12 mouse cellular contexts compared by ENCODE assay signal in the genomic region with DNA sequence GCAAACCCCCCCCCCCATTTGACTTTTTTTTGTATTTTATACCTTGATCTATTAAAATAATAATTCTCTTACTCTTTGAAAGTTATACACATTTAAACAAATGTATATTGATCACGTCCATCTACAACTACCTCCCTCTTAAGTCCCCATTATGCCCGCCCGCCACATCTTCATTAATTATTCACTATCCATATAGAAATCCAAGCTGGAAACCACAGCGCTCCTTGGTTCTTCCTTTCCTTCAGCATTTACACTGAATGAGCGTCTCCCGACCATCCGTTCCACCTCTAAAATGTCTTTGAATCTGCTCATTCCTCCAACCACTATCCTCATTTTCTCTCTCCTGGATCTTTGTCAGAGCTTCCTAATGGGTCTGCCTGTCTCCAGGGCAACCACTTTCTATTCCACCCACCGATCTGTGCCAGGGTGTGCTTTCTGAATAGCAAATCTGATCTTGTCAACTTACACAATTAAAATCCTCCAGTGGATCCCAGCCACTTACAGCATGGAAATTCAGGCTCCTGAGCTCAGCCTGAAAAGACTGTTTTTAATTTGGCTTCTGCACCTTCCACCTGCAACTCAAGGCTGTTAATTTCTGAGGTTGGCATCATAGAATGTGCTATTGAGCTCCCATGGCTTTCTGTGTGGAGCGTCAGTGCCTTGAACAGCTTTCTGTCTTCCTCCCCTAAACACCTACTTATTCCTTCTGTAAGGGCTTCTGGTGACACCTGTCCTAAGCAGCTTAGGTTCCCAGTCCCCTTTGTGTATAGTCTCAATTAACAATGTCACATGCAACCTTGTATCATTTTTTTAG.
A peak's percentile ranks its signal among the peaks of the same experiment; 100 is the strongest.
DNase-seq lines count a peak whose midpoint lies in the region; ATAC-seq and TF ChIP-seq lines count a peak whose summit lies in the region.
"Had no signal": no experiment of that assay in that cellular context is flagged by ENCODE, and none has a peak within 500 bp of the region (broad histone marks: within the 10 kb centered on the region; RNA-seq: fewer than 3 reads in every experiment).

No protein-coding gene starts in this region.

- H3K9me3 ChIP-seq in hindbrain, postnatal 0 days (ENCODE audit: low read length) = no peaks in the 10 kb centered on the region
- no peaks in the 10 kb centered on the region for H3K9me3 ChIP-seq in midbrain, embryonic 10.5 days (replicated peaks)
- H3K9me3 ChIP-seq in kidney, embryonic 15.5 days (replicated peaks) = no peaks in the 10 kb centered on the region
- H3K9me3 ChIP-seq in kidney, embryonic 14.5 days (ENCODE audit: control insufficient read depth, low read length) = no peaks in the 10 kb centered on the region

- peak overlapping the region; percentile 82 for H3K27ac ChIP-seq in hindbrain, postnatal 0 days
- 0 out of 2 replicates have a peak overlapping the region, but pooled peaks have one; percentile 28 for H3K27ac ChIP-seq in midbrain, embryonic 10.5 days (replicated peaks)
- no peak overlapping the region for H3K27ac ChIP-seq in kidney, embryonic 15.5 days
- no peak overlapping the region for H3K27ac ChIP-seq in kidney, embryonic 14.5 days (ENCODE audit: low read depth, low read length)

- H3K4me3 ChIP-seq in hindbrain, postnatal 0 days (ENCODE audit: low read length) = no peak overlapping the region
- H3K4me3 ChIP-seq in midbrain, embryonic 10.5 days = no peak overlapping the region
- H3K4me3 ChIP-seq in kidney, embryonic 15.5 days (replicated peaks) = no peak overlapping the region
- no peak overlapping the region for H3K4me3 ChIP-seq in kidney, embryonic 14.5 days (ENCODE audit: low read length)

- TF ChIP-seq CTCF in hindbrain, postnatal 0 days (IDR thresholded peaks at IDR 0.05; ENCODE audit: low read depth) = no peak

- no peaks in the 10 kb centered on the region for H3K27me3 ChIP-seq in hindbrain, postnatal 0 days (ENCODE audit: insufficient read depth, low read length)
- no peaks in the 10 kb centered on the region for H3K27me3 ChIP-seq in midbrain, embryonic 10.5 days (ENCODE audit: low read depth, poor library complexity, severe bottlenecking)
- H3K27me3 ChIP-seq in kidney, embryonic 15.5 days = no peaks in the 10 kb centered on the region
- no peaks in the 10 kb centered on the region for H3K27me3 ChIP-seq in kidney, embryonic 14.5 days (ENCODE audit: control insufficient read depth, insufficient read depth, low read length)
- H3K27me3 ChIP-seq: Patski had no signal

- H3K4me2 ChIP-seq in hindbrain, postnatal 0 days (ENCODE audit: low read depth, low read length) = peak overlapping the region; percentile 55
- H3K4me2 ChIP-seq in kidney, embryonic 15.5 days = no peak overlapping the region
- no peak overlapping the region for H3K4me2 ChIP-seq in kidney, embryonic 14.5 days (replicated peaks; ENCODE audit: low read depth, low read length)

- 0 out of 2 replicates have a peak, but pooled peaks have one; percentile 40 for ATAC-seq in cerebellum, adult (ENCODE audit: insufficient number of reproducible peaks, low FRiP score, low TSS enrichment)
- ATAC-seq in hindbrain, postnatal 0 days = peak; percentile 90
- no peak for ATAC-seq in kidney, embryonic 15.5 days (replicated peaks; ENCODE audit: low FRiP score)
- no peak for ATAC-seq in kidney, embryonic 14.5 days (ENCODE audit: low FRiP score, low TSS enrichment)
- ATAC-seq: Patski had no signal

- WGBS in hindbrain, postnatal 0 days = 13% methylated on average over 9 of the region's 9 CpGs
- WGBS in midbrain, embryonic 10.5 days = 66% methylated on average over 9 of the region's 9 CpGs
- WGBS in kidney, embryonic 15.5 days = 95% methylated on average over 9 of the region's 9 CpGs
- WGBS in kidney, embryonic 14.5 days = 94% methylated on average over 9 of the region's 9 CpGs

- intact Hi-C loops in heart, postnatal 36 days (cut with DNase I) = no loop called here

- H3K9ac ChIP-seq in hindbrain, postnatal 0 days (replicated peaks; ENCODE audit: low read length) = peak overlapping the region; percentile 33; the same call in 1 of the 2 replicates
- no peak overlapping the region for H3K9ac ChIP-seq in kidney, embryonic 15.5 days
- no peak overlapping the region for H3K9ac ChIP-seq in kidney, embryonic 14.5 days (ENCODE audit: low read depth, low read length)

- DNase-seq in cerebellum, adult 11 months = no peak
- DNase-seq in hindbrain, postnatal 0 days (ENCODE audit: low spot score) = peak; percentile 85
- no peak for DNase-seq in midbrain, embryonic 10.5 days (ENCODE audit: low spot score)
- peak; percentile 37 for DNase-seq in right cerebral cortex, postnatal 4 days
- no peak for DNase-seq in heart, postnatal 36 days
- DNase-seq: gastrocnemius, postnatal 25 days; kidney, adult 9 months; lung, adult 2 months had no signal

- H3K4me1 ChIP-seq in hindbrain, postnatal 0 days (ENCODE audit: insufficient read depth, low read length) = peaks cover 9% of the 10 kb centered on the region; the same call in 1 of the 2 replicates
- H3K4me1 ChIP-seq in midbrain, embryonic 10.5 days = peaks cover 20% of the 10 kb centered on the region
- peaks cover 8% of the 10 kb centered on the region for H3K4me1 ChIP-seq in kidney, embryonic 15.5 days
- H3K4me1 ChIP-seq in kidney, embryonic 14.5 days (ENCODE audit: control insufficient read depth, insufficient read depth, low read length) = 0 out of 2 replicates have a peak, but pooled peaks cover 4% of the 10 kb centered on the region

- no peaks in the 10 kb centered on the region for H3K36me3 ChIP-seq in hindbrain, postnatal 0 days (ENCODE audit: insufficient read depth, low read length)
- H3K36me3 ChIP-seq in midbrain, embryonic 10.5 days = no peaks in the 10 kb centered on the region
- H3K36me3 ChIP-seq in kidney, embryonic 15.5 days = no peaks in the 10 kb centered on the region
- no peaks in the 10 kb centered on the region for H3K36me3 ChIP-seq in kidney, embryonic 14.5 days (ENCODE audit: control insufficient read depth, insufficient read depth, low read length)

Comparison
In these comparisons a context has a peak if more than half of its experiments do, and no peak if none do; other contexts are left out.
1. ATAC-seq: peak in cerebellum, adult (single experiment) and hindbrain, postnatal 0 days (single experiment); none in kidney, embryonic 15.5 days (single experiment) and kidney, embryonic 14.5 days (single experiment).
2. DNase-seq: peak in hindbrain, postnatal 0 days (single experiment) and right cerebral cortex, postnatal 4 days (single experiment); none in cerebellum, adult 11 months (single experiment), midbrain, embryonic 10.5 days (single experiment) and heart, postnatal 36 days (0 of 2).
3. H3K27ac ChIP-seq: peak in hindbrain, postnatal 0 days (single experiment) and midbrain, embryonic 10.5 days (single experiment); none in kidney, embryonic 15.5 days (single experiment) and kidney, embryonic 14.5 days (single experiment).